In the genomic region with DNA sequence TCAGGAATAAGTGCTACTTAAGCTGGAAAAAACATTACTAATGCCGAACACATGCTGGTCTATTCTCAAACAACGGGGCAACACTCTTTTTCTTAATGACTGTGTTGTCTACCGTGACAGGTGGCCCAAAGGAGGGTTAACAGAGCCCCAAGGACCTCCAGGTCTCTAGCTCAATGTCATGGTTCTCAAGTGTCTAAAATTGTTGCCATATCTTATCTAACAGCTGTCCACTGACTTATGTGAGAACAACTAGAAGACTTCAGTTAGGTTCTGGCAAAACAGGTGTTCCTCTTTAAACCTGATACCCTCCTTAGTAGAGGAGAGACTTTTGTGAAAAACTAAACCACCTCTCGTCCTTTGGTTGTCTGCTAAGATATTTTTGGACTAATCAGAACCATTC, we compare ENCODE assay signal across 17 mouse cellular contexts.
"Had no signal": no experiment of that assay in that cellular context is flagged by ENCODE, and none has a peak within 500 bp of the region (broad histone marks: within the 10 kb centered on the region; RNA-seq: fewer than 3 reads in every experiment).

No protein-coding gene starts in this region.

- H3K27me3 ChIP-seq: midbrain, embryonic 13.5 days had no signal

- ATAC-seq: liver, postnatal 0 days; lung, postnatal 0 days; midbrain, embryonic 13.5 days; midbrain, embryonic 16.5 days had no signal

- H3K9ac ChIP-seq: liver, embryonic 14.5 days; liver, postnatal 0 days; lung, embryonic 14.5 days; midbrain, embryonic 13.5 days had no signal

- H3K27ac ChIP-seq: liver, embryonic 14.5 days; macrophage; midbrain, embryonic 10.5 days; midbrain, embryonic 13.5 days had no signal

- H3K9me3 ChIP-seq: midbrain, embryonic 10.5 days; midbrain, embryonic 13.5 days had no signal

- DNase-seq: kidney, adult 18-20 months; kidney, adult 9 months; kidney, postnatal 14 days; kidney, postnatal 4 days; left cerebral cortex, postnatal 4 days; liver, postnatal 0 days; lung, embryonic 14.5 days; right cerebral cortex, postnatal 4 days; thymus, adult 18-20 months; thymus, postnatal 36 days had no signal

- H3K36me3 ChIP-seq: midbrain, embryonic 10.5 days; midbrain, embryonic 13.5 days had no signal

- H3K4me3 ChIP-seq: midbrain, embryonic 10.5 days; midbrain, embryonic 13.5 days had no signal

- H3K4me2 ChIP-seq: liver, embryonic 11.5 days; lung, embryonic 14.5 days; midbrain, embryonic 13.5 days had no signal
